Mouse (Mus musculus): ENCODE measurements at regions not wholly inside any gene's neighbourhood (a gene's known extent, or its start where the extent isn't known, plus 50 kb on each side); places are given as distances from the start of the nearest gene placed in this dataset.

DNA sequence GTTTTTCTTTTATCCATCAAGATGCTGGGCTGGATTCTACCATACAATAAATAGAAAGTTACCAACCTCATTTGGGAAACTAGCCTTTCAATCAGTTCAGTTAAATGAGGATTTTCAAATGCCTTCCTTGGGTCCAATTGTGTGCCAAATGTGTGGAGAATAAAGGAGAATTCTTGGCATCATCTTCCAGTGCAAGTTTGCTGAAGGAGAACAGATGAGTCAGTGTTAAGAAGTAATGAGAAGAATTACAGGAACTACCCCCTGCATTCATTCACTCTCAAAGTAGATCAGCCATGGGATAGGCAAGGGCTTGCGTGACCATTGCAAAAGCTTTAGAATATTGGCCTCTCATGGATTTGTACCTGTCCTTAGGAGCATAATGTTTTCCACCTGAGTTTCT lies 193.4 kb upstream of the Man1a start:
- no peak for DNase-seq

DNA sequence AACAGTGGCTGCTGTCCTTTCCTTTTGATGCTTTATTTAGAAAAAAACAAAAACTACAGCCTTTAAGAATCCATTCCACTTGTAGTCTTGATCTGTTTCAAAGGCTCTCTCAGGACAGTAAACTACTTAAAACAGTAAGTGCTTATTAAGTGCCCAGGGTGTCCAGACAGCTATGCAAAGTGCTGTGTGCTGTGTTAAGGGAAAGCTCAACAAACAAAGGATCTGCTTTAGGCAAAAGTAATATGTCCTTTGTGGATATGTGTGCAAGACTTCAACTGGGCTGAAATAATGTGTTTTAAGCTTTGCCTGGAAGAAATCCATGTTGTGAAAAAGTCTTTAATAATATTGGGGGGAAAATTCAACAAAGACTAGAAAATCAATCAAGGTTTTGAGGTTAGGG lies 192.9 kb upstream of the Man1a start:
- no peak for DNase-seq

DNA sequence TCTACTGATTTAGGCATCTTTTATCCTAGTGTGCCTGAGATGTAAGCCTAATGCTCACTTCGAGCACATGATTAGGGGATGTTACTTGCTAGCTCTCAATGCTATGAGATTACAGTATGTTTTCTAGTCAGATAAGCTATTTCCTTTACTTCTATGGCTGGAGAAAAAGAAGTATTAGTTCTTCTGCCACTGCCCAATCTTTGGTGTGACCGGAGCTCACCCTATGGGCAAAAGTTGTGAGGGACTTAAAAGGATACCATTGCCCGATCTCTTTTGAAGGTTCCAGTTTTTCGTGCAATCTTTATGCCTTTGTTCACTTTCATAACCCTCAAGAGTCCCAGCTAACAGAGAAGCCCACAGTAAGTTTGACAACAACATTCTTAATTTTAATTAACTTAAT lies 190.2 kb upstream of the Man1a start:
- no peak for DNase-seq

GRCm38 (mm10) chr10:54254874-54255641 lies 178.6 kb upstream of the Man1a start:
- no peak for DNase-seq

DNA sequence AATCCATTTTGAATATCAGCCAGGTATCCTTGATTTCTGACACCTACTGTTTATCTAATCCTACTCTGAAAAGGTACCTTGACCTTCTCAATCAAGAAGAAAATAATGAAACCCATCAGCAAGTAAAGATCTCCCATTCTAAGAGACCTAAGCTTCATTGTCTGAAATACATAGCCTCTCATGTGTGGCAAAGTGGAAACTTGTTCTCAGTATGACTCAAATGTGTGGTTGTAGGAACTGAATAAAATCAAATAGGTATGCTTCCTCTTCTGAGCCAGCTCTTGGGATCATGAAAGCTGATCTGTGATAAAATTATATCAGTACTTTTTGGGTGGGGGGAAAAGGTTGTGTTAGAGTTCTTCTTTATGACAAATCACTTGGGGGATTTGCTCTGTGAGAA lies 168.6 kb upstream of the Man1a start:
- DNase-seq = no peak

GRCm38 (mm10) chr10:54202362-54202761 lies 126.0 kb upstream of the Man1a start:
- DNase-seq = no peak

GRCm38 (mm10) chr10:54201727-54202126 lies 125.3 kb upstream of the Man1a start:
- DNase-seq = no peak

DNA sequence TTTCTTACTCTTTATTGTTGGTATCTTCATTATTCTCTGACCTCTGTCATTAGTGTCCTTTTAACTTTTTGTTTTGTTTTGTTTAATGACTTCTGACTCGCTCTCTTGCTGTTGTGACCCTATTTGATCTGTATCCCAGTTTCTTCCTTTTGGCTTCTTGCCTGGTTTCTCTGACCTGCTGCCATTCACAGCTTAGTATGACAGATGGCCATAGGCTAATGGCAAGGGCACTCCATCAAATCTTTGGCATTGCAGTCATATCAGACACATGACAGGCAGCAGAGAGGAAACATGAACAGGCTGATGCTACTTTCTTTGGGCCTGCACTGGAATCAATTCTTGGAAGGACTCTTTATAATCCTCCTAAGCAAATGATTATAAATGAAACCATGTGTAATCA lies 106.3 kb upstream of the Man1a start:
- DNase-seq = peak; percentile 73 to 88

- DNase-seq = peak; percentile 68 to 79
Measured at GRCm38 (mm10) chr10:54169320-54169719, 92.9 kb upstream of the Man1a start.

- DNase-seq = no peak
Measured at GRCm38 (mm10) chr10:54161091-54161742, 84.8 kb upstream of the Man1a start.

DNA sequence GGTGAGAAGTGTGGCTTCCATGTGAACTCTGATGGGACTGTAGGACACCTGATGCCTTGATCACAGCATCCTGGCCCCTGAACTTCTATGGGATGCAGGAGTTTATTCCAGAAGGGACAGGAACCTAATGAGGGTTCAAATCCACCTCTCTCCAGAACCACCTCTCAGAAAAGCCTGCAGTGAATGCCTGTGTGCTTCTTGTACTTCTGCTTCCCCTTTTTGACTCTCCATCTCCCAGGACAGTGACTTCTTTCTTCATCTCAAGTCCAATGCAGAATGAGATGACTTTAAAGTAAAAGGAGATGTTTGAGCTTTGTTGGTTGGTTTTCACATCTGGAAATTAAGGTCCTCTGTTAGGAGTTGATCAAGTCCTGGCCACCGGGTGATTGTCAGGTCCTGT lies 77.5 kb upstream of the Man1a start:
- DNase-seq = no peak

GRCm38 (mm10) chr10:54132634-54133033 lies 56.2 kb upstream of the Man1a start:
- DNase-seq = no peak
